Mouse (Mus musculus) bone marrow, adult 2 months (tissue): ENCODE data around the gene Nkx1-2. TPM values are rescaled to one million over a fixed set of nuclear protein-coding genes. Genes with fewer than 3 reads are reported as not detected.
A peak's percentile ranks its signal among the peaks of the same experiment; 100 is the strongest.

Experiments
- H3K27ac ChIP-seq: fragments of 200-500 bp; 2 replicates; pipeline ENCODE4 v1.5.1; 2012; ENCODE audit warnings: low read depth, mild to moderate bottlenecking, control low read depth, inconsistent platforms, low read length; ENCODE audit not compliant: control insufficient read depth, poor library complexity, insufficient read depth
- H3K4me1 ChIP-seq: fragments of 200-500 bp; 2 replicates; pipeline ENCODE4 v1.6.1; 2011; ENCODE audit warnings: low read length; ENCODE audit not compliant: control insufficient read depth, insufficient read depth
- H3K4me3 ChIP-seq: fragments of 200-500 bp; replicated peaks from 2 replicates; pipeline ENCODE3; 2011; ENCODE audit warnings: mild to moderate bottlenecking, low read depth, low read length, control low read depth; ENCODE audit not compliant: control insufficient read depth
- CTCF ChIP-seq: fragments of 200-500 bp; IDR thresholded peaks from 2 replicates; pipeline ENCODE4 v1.5.1; 2011; ENCODE audit warnings: low read length, control low read depth; ENCODE audit not compliant: control insufficient read depth, insufficient read depth
- POLR2A ChIP-seq: fragments of 200-500 bp; IDR thresholded peaks from 2 replicates; pipeline ENCODE4 v1.6.1; 2011; ENCODE audit warnings: low read depth, mild to moderate bottlenecking, control low read depth, low read length, borderline replicate concordance; ENCODE audit not compliant: control insufficient read depth
- WGBS: fragments of 180-500 bp; shearing (Covaris S2); methylation state at CpG from one replicate; pipeline ENCODE4 v1.1.7; 2018; 5-methylcytosine and 5-hydroxymethylcytosine counted together
- polyA plus RNA-seq: library from polyadenylated mRNA; stranded (reverse); fragments of >200 nt; gene quantifications from 2 replicates; pipeline ENCODE4 v1.2.4, GENCODE M21; 2011; ENCODE audit warnings: low replicate concordance; ENCODE audit not compliant: missing spikeins, insufficient read depth, insufficient read length

Gene Nkx1-2
- polyA plus RNA-seq, 1 experiment, result not detected

- WGBS, result 27% methylated on average over 6 of the region's 6 CpGs
- peak overlapping the region; percentile 24; the same call in 1 of the 2 replicates for H3K27ac ChIP-seq
- no peak overlapping the region for H3K4me3 ChIP-seq
- no peak for TF ChIP-seq POLR2A
- no peak for TF ChIP-seq CTCF
- H3K4me1 ChIP-seq, result no peaks in the 10 kb centered on the region
Measured at GRCm38 (mm10) chr7:132568817-132569216, 30.6 kb downstream of the Nkx1-2 start.

GRCm38 (mm10) chr7:132565831-132566230, 33.6 kb downstream of the Nkx1-2 start:
- no peaks in the 10 kb centered on the region for H3K4me1 ChIP-seq
- no peak for TF ChIP-seq CTCF
- TF ChIP-seq POLR2A, result no peak
- H3K27ac ChIP-seq, result no peak overlapping the region
- WGBS, result 56% methylated on average over 1 of the region's 1 CpGs
- no peak overlapping the region for H3K4me3 ChIP-seq

GRCm38 (mm10) chr7:132559138-132559766, 40.2 kb downstream of the Nkx1-2 start:
- Histone ChIP-seq H3K4me1 (no peaks in the 10 kb centered on the region), H3K4me3 (no peak overlapping the region), H3K27ac (no peak overlapping the region)
- no peak for TF ChIP-seq POLR2A
- no peak for TF ChIP-seq CTCF
- 81% methylated on average over 3 of the region's 3 CpGs for WGBS

- Histone ChIP-seq H3K4me1 (no peaks in the 10 kb centered on the region), H3K27ac (no peak overlapping the region), H3K4me3 (no peak overlapping the region)
- 71% methylated on average over 7 of the region's 7 CpGs for WGBS
- TF ChIP-seq POLR2A (no peak), CTCF (no peak)
Measured at GRCm38 (mm10) chr7:132558141-132558736, 41.2 kb downstream of the Nkx1-2 start.

- H3K27ac ChIP-seq, result no peak overlapping the region
- no peaks in the 10 kb centered on the region for H3K4me1 ChIP-seq
- WGBS, result 76% methylated on average over 5 of the region's 5 CpGs
- no peak for TF ChIP-seq CTCF
- TF ChIP-seq POLR2A, result no peak
- no peak overlapping the region for H3K4me3 ChIP-seq
Measured at GRCm38 (mm10) chr7:132556575-132556974, 42.9 kb downstream of the Nkx1-2 start.

- no peak overlapping the region for H3K4me3 ChIP-seq
Measured at GRCm38 (mm10) chr7:132555911-132556310, 43.5 kb downstream of the Nkx1-2 start.

GRCm38 (mm10) chr7:132554091-132554490, 45.3 kb downstream of the Nkx1-2 start:
- 46% methylated on average over 2 of the region's 2 CpGs for WGBS
- Histone ChIP-seq H3K27ac (no peak overlapping the region), H3K4me3 (no peak overlapping the region), H3K4me1 (0 out of 2 replicates have a peak, but pooled peaks cover 1% of the 10 kb centered on the region)
- no peak for TF ChIP-seq POLR2A
- no peak for TF ChIP-seq CTCF

More at GRCm38 (mm10) chr7:132555911-132556310, 43.5 kb downstream of the Nkx1-2 start:
- TF ChIP-seq POLR2A (no peak), CTCF (no peak)
- no peak overlapping the region for H3K27ac ChIP-seq
- WGBS, result 70% methylated on average over 4 of the region's 4 CpGs
- 0 out of 2 replicates have a peak, but pooled peaks cover 1% of the 10 kb centered on the region for H3K4me1 ChIP-seq

- Histone ChIP-seq H3K27ac (no peak overlapping the region), H3K4me1 (0 out of 2 replicates have a peak, but pooled peaks cover 1% of the 10 kb centered on the region), H3K4me3 (peak overlapping the region; percentile 44)
- TF ChIP-seq CTCF (peak; percentile 98), POLR2A (0 out of 2 replicates have a peak, but pooled peaks have one; percentile 26)
- WGBS, result 1% methylated on average over 27 of the region's 27 CpGs
Measured at GRCm38 (mm10) chr7:132551351-132552126, 47.9 kb downstream of the Nkx1-2 start.
